Mouse (Mus musculus) stomach, embryonic 14.5 days (tissue): Measurements from ENCODE around the gene Sgtb. TPM values are rescaled to one million over a fixed set of nuclear protein-coding genes. Genes with fewer than 3 reads are reported as not detected.
A peak's percentile ranks its signal among the peaks of the same experiment; 100 is the strongest.

Experiments
- ATAC-seq: fragments of 200-750 bp; cut with Nextera tagmentation; 2 replicates; pipeline ENCODE4 v1.8.0; 2017; ENCODE audit warnings: low read depth, moderate TSS enrichment; ENCODE audit not compliant: insufficient number of reproducible peaks, insufficient read depth, low FRiP score
- H3K27ac ChIP-seq: fragments of 300-500 bp; sonication (generic); 2 replicates; pipeline ENCODE4 v1.5.1; 2014; ENCODE audit warnings: mild to moderate bottlenecking, low read length, moderate library complexity, mixed read lengths
- H3K27me3 ChIP-seq: fragments of 300-500 bp; sonication (generic); 2 replicates; pipeline ENCODE4 v1.6.1; 2014; ENCODE audit warnings: low read length, control low read depth, mixed read lengths; ENCODE audit not compliant: control insufficient read depth, insufficient read depth
- H3K36me3 ChIP-seq: fragments of 300-500 bp; sonication (generic); 2 replicates; pipeline ENCODE4 v1.6.1; 2014; ENCODE audit warnings: mild to moderate bottlenecking, control low read depth, low read length, moderate library complexity, mixed read lengths; ENCODE audit not compliant: control insufficient read depth, insufficient read depth
- H3K4me1 ChIP-seq: fragments of 300-500 bp; sonication (generic); 2 replicates; pipeline ENCODE4 v1.6.1; 2014; ENCODE audit warnings: low read length, control low read depth, mixed read lengths; ENCODE audit not compliant: control insufficient read depth, insufficient read depth
- H3K4me2 ChIP-seq: fragments of 300-500 bp; sonication (generic); replicated peaks from 2 replicates; pipeline ENCODE4 v1.6.1; 2014; ENCODE audit warnings: low read depth, low read length, control low read depth
- H3K4me3 ChIP-seq: fragments of 300-500 bp; sonication (generic); 2 replicates; pipeline ENCODE4 v1.5.1; 2014; ENCODE audit warnings: low read depth, low read length, control low read depth
- H3K9ac ChIP-seq: fragments of 300-500 bp; sonication (generic); replicated peaks from 2 replicates; pipeline ENCODE4 v1.6.1; 2014; ENCODE audit warnings: low read depth, mild to moderate bottlenecking, control low read depth, low read length, moderate library complexity, mixed read lengths
- H3K9me3 ChIP-seq: fragments of 300-500 bp; sonication (generic); 2 replicates; pipeline ENCODE4 v1.6.1; 2016; ENCODE audit warnings: low read depth, low read length, control low read depth; ENCODE audit not compliant: control insufficient read depth
- WGBS: fragments of 180-500 bp; shearing (Covaris S2); extraction: QIAGEN DNeasy Blood & Tissue Kit; methylation state at CpG from one replicate; pipeline ENCODE4 v1.1.7; 2014; 5-methylcytosine and 5-hydroxymethylcytosine counted together
- polyA plus RNA-seq: library from polyadenylated mRNA; unstranded; fragments of >200 nt; fragmentation: Nextera tagmentation; extraction: Ambion mirVana; gene quantifications from 2 replicates; pipeline ENCODE4 v1.2.1, GENCODE M21; 2014

Sgtb gene
- polyA plus RNA-seq, 1 experiment from 2014 or later = 6.0 TPM

DNA sequence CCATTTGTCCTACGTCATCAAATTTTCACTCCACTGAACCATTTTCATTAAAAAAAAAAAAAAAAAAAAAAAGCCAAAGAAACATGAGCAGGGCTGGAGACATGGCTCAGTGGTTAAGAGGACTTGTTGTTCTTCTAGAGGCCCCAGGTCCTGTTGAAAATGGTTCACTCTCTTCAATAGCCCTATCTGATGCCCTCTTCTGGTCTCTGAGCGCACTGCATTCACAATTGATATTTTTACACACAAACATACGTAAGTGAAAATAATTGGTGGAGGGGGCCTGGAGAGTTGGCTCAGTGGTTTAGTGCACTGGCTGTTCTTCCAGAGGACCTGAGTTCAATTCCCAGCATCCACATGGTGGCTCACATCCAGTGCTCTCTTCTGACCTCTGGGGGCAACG lies 4.2 kb downstream of the Sgtb start:
- Histone ChIP-seq H3K4me3 (no peak overlapping the region), H3K4me1 (no peaks in the 10 kb centered on the region), H3K27ac (no peak overlapping the region), H3K4me2 (no peak overlapping the region), H3K27me3 (no peaks in the 10 kb centered on the region), H3K36me3 (no peaks in the 10 kb centered on the region; the same call in 1 of the 2 replicates), H3K9me3 (no peaks in the 10 kb centered on the region), H3K9ac (no peak overlapping the region)
- 96% methylated on average over 4 of the region's 4 CpGs for WGBS
- ATAC-seq = no peak

- H3K36me3 ChIP-seq = no peaks in the 10 kb centered on the region; the same call in 1 of the 2 replicates
- H3K9ac ChIP-seq = no peak overlapping the region
- no peaks in the 10 kb centered on the region for H3K9me3 ChIP-seq
- no peak for ATAC-seq
- no peak overlapping the region for H3K27ac ChIP-seq
- H3K4me3 ChIP-seq = no peak overlapping the region
- 95% methylated on average over 2 of the region's 2 CpGs for WGBS
- H3K4me1 ChIP-seq = no peaks in the 10 kb centered on the region
- no peak overlapping the region for H3K4me2 ChIP-seq
- no peaks in the 10 kb centered on the region for H3K27me3 ChIP-seq
These were observed 5.3 kb downstream of the Sgtb start for GRCm38 (mm10) chr13:104114827-104115226.

- 43% methylated on average over 17 of the region's 17 CpGs for WGBS
- H3K4me3 ChIP-seq = no peak overlapping the region
These were observed 12.7 kb downstream of the Sgtb start for GRCm38 (mm10) chr13:104122078-104122840.

DNA sequence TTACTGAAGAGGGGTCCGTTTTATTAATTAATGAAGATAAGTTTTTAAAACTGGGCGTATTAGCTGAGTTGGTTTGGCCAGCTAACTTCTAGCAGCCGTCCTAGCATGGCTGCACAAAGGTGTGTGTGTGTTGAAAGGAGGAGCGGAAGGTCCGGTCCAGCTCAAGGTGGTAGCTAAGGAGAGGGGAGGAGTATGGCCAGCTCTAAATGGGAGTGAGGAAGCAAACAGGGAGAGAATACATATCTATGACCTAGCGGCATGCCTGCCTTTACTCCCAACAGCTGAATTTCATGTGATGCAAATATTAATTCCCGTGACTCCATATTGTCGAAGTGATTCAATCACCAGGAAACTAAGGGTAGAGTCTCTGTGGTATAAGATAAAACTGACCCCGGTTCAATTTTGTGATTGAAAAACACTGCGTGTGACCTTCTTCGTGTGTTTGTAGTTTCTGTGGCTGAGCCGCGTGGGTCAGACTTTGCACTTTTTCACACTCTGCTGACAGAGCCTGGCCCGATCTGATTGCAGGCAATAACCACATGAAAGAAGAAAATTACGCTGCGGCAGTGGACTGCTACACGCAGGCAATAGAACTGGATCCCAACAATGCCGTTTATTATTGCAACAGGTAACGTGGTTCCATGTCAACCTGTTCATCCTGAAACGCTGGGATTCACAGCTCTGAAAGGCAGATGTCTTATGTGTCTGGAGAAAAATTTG lies 14.3 kb downstream of the Sgtb start:
- H3K36me3 ChIP-seq = no peaks in the 10 kb centered on the region; the same call in 1 of the 2 replicates
- no peak overlapping the region for H3K9ac ChIP-seq
- no peak overlapping the region for H3K4me3 ChIP-seq
- no peaks in the 10 kb centered on the region for H3K27me3 ChIP-seq
- no peaks in the 10 kb centered on the region for H3K9me3 ChIP-seq
- ATAC-seq = no peak
- H3K4me1 ChIP-seq = peaks cover 3% of the 10 kb centered on the region; the same call in 1 of the 2 replicates
- WGBS = 90% methylated on average over 20 of the region's 20 CpGs
- H3K4me2 ChIP-seq = no peak overlapping the region
- no peak overlapping the region for H3K27ac ChIP-seq

More at GRCm38 (mm10) chr13:104122078-104122840, 12.7 kb downstream of the Sgtb start:
- Histone ChIP-seq H3K9me3 (no peaks in the 10 kb centered on the region), H3K27ac (no peak overlapping the region), H3K4me2 (0 out of 2 replicates have a peak overlapping the region, but pooled peaks have one; percentile 15), H3K27me3 (no peaks in the 10 kb centered on the region), H3K4me1 (peaks cover 3% of the 10 kb centered on the region; the same call in 1 of the 2 replicates), H3K36me3 (no peaks in the 10 kb centered on the region; the same call in 1 of the 2 replicates), H3K9ac (no peak overlapping the region)
- no peak for ATAC-seq

GRCm38 (mm10) chr13:104132561-104132960 lies 23.0 kb downstream of the Sgtb start:
- no peak overlapping the region for H3K27ac ChIP-seq
- H3K4me1 ChIP-seq = no peaks in the 10 kb centered on the region
- no peak overlapping the region for H3K4me3 ChIP-seq
- WGBS = 82% methylated on average over 2 of the region's 2 CpGs
- ATAC-seq = no peak
- no peaks in the 10 kb centered on the region for H3K27me3 ChIP-seq
- peaks cover 7% of the 10 kb centered on the region; the same call in 1 of the 2 replicates for H3K36me3 ChIP-seq
- no peak overlapping the region for H3K9ac ChIP-seq
- H3K9me3 ChIP-seq = no peaks in the 10 kb centered on the region
- no peak overlapping the region for H3K4me2 ChIP-seq

DNA sequence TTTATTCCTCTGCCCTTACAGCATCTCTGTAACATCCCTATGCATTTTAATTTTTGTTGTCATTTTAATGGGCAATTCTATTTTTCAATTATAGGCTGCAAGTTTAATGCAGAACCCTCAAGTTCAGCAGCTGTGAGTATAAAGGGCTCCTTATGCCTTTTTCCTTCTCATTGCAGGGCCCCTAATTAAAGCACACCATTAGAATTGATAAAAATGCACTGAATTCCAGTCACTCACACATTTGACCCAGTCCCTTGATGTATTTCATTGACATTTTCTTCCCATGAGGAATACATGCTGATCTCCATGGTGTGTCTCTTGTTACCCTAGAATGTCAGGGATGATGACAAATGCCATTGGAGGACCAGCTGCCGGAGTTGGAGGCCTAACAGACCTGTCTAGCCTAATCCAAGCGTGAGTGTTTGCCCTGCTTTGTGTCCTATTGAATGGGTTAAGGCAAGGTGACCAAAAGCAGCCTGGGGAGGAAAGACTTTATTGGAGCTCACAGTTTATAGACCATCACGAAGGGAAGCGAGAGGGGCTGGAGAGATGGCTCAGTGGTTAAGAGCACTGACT lies 25.1 kb downstream of the Sgtb start:
- no peak overlapping the region for H3K27ac ChIP-seq
- H3K27me3 ChIP-seq = no peaks in the 10 kb centered on the region
- WGBS = 70% methylated on average over 4 of the region's 4 CpGs
- no peak overlapping the region for H3K4me3 ChIP-seq
- H3K9ac ChIP-seq = no peak overlapping the region
- no peaks in the 10 kb centered on the region for H3K4me1 ChIP-seq
- no peaks in the 10 kb centered on the region for H3K9me3 ChIP-seq
- peaks cover 7% of the 10 kb centered on the region; the same call in 1 of the 2 replicates for H3K36me3 ChIP-seq
- H3K4me2 ChIP-seq = no peak overlapping the region
- no peak for ATAC-seq

- peak; percentile 37; the same call in 1 of the 2 replicates for ATAC-seq
- Histone ChIP-seq H3K9ac (no peak overlapping the region), H3K4me2 (no peak overlapping the region), H3K36me3 (peaks cover 26% of the 10 kb centered on the region), H3K9me3 (no peaks in the 10 kb centered on the region), H3K27ac (peak overlapping the region; percentile 34; the same call in 1 of the 2 replicates), H3K27me3 (no peaks in the 10 kb centered on the region), H3K4me3 (no peak overlapping the region), H3K4me1 (no peaks in the 10 kb centered on the region)
- 33% methylated on average over 13 of the region's 13 CpGs for WGBS
These were observed 30.0 kb downstream of the Sgtb start for GRCm38 (mm10) chr13:104139369-104140209.

GRCm38 (mm10) chr13:104144871-104145270 lies 35.3 kb downstream of the Sgtb start:
- no peak overlapping the region for H3K9ac ChIP-seq

More at GRCm38 (mm10) chr13:104144871-104145270, 35.3 kb downstream of the Sgtb start:
- WGBS = 79% methylated on average over 9 of the region's 9 CpGs
- no peak overlapping the region for H3K27ac ChIP-seq
- H3K4me1 ChIP-seq = no peaks in the 10 kb centered on the region
- no peak overlapping the region for H3K4me2 ChIP-seq
- H3K9me3 ChIP-seq = no peaks in the 10 kb centered on the region
- no peak for ATAC-seq
- H3K4me3 ChIP-seq = no peak overlapping the region
- peaks cover 59% of the 10 kb centered on the region for H3K36me3 ChIP-seq
- H3K27me3 ChIP-seq = no peaks in the 10 kb centered on the region
